Mouse (Mus musculus): ENCODE measurements around the gene Trim40.

Gene Trim40

DNA sequence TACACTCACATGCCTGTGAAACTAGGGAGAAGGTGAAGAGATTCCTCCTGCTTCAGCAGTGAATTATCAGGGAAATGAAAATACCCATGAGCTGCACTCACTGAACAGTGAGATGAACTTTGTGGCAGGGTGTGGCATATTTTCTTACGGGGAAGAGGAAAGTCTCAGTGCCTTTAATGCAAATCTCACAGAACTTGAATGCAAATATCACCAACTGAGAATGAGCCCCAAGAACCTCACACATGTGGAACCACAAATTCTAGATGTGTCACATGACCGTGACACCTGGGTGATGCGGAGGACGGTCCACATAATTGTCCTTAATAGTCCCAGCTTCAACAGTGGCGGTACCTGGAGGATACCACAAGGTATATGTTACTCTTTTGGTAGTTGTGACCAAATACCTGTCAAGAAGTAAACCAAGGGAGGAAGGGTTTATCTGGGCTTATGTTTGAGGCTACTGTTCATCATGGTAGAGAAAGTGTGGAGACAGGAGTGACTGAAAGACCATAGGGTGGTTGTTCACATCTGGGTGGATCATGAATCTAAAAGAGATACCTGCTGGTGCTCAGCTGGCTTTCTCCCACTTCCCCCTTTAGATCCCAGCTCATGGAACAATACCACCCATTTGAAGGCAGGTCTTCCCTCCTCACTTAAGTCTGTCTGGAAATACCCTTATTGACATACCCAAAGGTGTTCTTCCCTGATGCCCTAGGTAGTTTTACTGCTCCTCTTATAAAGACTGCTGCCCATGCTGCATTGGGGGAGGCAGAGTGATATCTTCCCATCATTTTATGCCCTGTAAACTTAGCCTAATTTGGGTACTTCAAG lies at the start of gene Trim40:
TSS of gene Trim40 (minus strand) at position 51 of the 831 bp plus-strand sequence.
- DNase-seq (ENCODE audit: low spot score): no peak

DNA sequence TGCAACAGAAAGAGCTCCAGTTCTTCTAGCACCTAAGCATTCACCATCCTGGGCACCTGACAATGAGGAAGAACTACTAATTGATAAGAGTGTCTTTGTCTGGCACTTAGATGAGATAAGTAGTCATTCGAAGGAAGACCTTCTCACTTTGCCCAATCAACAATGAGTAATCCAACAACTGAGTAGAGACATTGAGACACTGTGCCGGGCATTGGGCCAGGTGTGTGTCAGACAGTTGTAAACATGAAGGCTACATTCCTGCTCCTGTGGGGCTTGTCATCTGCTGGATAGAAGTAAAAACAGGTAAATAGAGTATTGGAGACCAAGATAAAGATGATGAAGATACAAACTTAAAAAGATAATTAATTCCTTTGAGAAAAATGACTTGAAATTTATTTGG lies 48.1 kb upstream of the Trim40 start:
- DNase-seq (ENCODE audit: low spot score): no peak

DNA sequence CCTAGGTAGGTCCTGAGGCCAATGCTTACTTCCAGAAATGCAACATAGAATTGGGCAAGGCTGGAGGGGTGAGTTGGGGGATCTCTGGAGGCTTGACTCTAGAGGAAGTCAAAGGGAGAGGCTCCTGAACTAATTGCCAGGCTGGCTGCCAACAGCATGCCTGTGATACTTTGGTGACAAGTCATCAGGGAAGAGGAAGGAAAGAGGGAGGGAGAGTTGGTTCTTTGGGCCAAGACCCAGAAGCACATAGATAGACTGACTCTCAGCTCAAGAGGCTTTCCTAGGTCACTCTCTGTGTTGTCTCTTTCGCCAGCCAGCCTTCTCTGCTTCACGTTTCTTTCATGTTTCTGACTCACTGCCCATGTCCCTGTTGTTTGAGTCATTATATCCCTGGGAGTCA lies 41.9 kb upstream of the Trim40 start:
- no peak for DNase-seq (ENCODE audit: low spot score)

DNA sequence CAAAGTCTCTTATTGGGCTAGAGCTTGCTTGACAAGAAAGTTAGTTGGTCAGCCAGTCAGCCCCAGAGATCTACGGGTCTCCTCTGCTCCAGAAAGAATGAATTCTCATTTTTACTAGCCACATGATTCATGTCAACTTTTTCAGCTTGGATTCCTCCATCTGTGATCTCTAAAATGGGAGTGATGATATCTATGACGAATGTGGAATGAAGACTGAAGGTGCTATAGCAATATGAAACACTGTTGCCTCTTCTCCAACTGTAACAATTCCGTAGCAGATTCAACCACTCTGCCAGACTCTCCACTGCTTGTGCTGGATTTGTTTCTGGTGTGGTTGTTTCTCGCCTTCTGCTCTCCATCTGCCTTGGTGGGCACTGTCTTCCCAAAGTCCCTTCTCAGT lies 41.2 kb upstream of the Trim40 start:
- no peak for DNase-seq (ENCODE audit: low spot score)

DNA sequence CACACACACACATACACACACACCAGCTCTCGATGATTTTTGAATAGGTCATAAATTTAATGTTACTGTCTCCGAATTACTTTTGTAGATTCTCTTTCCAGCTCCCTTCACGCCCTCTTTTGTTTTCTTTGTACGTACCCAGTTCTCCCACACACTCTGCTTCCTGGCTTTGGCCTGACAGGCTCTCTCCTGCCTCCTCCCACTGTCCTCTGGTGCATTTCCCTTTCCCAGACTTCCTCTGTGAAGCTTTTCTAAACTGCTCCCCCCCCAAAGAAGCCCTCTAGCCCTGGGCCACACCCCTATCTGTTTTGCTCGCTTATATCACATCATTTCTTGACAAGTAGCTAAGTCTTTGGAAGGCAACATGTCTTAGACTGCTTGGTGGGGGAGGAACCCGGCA lies 40.3 kb upstream of the Trim40 start:
- no peak for DNase-seq (ENCODE audit: low spot score)

DNA sequence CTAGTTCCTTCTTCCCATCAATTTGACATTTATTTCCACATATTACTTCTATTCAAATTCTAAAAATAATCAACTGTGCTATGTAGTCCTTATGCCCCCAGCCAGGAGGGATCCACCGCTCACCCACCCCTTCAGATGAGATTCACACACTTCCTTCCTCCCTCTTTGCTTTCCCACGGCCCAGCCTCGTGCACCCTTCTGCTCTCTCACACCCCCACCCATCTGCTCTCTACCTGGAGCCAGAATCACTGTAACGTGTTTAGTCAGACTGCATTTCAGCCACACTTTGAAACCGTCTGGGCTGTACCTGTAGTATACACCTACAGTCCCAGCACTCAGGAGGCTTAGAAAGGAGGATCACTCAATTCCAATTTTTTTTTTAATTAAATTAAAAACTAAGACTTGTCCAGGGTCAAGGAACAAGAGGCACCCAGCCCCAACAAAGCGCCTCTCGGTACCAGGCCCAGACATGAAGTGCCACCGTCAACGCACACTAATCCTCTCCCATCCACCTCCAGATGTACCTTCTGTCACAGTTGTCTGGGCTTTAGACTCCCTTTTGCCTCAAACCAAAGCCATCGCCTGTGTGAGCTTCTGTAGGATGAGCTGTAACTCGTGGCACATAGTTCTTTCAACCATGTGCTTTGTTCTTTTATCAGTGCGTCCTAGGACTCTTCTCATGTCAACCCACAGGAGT lies 39.5 kb upstream of the Trim40 start:
- no peak for DNase-seq (ENCODE audit: low spot score)

DNA sequence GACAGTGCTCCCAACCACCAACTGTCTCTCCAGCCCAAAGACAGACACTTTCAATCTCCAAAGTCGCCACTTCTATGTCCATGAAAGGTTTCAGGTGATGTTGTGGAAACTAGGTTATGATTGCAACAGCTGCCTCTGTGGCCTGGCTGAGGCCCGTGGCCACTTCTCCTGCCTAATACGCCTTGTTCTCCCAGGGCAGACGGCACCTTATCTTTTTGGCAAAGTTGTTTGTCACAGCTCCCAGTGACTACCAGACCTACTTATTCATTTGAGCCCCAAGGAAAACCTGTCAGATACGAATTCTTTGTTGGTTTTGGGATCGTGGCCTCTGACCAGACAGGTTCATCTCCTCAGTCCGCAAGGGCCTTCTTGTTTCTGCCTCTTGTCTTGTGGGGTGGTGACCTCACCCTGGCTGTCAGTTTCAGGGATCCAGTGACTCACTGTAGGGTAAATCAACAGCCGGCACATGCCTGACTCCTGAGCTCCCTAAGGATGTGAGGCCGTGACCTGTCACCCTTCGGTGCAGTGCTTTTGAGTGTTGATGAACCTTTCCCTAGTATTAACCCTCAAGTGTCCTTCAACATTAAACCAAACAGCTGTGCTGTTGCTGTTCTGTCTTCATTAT lies 37.7 kb upstream of the Trim40 start:
- no peak for DNase-seq (ENCODE audit: low spot score)

DNA sequence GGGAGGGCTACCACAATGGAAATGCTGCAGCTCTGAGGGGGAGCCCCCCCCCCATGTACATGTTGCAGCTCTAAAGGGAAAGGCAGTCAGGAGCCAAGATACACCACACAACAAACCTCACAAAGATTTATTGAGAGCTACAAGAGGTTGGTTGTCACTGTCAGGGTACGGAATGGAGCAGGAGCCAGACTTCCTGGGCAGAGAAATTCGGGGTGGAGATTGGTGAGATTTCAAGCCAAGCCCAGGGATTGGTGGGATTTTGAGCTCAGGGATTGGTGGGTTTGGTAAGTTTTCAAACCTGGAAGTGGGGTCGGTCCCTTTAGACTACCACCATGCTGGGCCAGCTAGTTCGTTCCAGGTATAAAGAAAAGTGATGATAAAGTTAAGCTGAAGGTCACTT lies 33.6 kb upstream of the Trim40 start:
- no peak for DNase-seq (ENCODE audit: low spot score)

DNA sequence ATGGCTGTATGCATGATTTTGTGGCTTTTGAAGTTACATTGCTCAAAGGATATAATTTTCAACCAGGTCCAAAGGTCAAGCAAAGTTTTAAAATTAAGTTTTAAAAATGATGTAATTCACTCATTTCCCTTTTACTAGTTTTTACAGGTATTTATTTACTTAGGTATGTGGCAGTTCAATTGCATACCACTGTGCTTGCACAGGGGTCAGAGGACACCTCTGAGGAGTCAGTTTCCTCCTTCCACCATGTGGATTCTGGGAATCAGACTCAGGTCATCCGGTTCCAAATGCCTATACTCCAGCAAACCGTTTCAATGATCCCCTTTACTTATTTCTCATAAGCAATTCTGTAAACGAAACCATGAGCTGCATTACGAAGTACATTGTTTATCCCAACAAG lies 32.8 kb upstream of the Trim40 start:
- no peak for DNase-seq (ENCODE audit: low spot score)

DNA sequence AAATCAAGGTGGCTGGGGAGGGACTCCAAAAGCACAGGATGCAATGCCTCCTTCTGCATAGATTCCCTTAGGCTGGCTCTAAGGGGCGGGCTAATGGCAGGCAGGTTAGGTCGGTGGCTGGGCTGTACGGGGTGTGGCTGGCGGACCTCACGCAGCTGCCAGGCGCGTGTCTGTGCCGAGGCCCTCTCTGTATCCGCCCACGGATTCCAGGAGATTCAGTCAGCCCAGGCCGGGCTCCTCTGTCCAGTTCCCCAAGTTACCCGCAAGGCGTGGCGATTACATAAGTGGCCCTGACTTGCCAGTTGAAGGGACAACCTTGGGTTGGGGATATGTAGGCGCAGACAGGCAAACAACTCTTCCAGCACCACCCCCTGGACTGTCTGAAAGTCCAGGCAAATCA lies 30.3 kb upstream of the Trim40 start:
- DNase-seq (ENCODE audit: low spot score): no peak

DNA sequence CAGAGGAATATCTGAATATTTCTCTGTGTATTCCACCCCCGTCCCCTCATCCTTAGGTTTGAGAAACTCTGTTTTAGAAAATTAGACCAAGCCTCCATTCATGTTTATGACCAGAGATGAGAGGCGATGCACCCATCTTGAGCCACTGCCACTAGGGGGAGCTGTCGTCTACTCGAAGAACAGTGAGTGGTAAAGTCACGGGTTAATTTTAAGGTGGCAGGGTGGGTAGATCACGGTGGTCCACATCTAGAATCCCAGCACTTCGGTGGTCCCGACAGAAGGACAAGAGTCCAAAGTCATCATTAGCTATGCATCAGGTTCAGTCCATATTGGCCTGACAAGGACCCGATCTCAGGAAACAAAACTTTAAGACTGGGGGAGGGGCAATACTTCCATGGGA lies 25.2 kb upstream of the Trim40 start:
- peak; percentile 68 for DNase-seq (ENCODE audit: low spot score)

DNA sequence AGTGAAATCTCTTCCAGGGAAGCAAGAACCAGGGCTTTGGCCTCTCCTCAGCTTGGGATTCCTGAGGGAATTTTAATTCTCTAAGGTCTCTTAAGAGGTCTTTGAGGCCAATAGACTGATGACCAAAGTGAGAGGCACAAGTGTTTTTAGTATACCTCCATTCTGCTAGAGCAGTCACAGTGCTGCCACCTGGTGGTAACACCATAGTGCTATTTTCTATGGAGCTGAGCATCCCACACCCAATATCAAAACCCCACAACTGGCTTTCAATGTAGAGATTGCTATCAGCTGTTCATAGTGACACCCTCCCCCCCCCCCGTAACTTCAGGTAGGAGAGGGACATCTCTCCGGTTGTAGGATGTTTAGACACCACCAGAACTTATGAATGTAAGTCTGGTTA lies 24.2 kb upstream of the Trim40 start:
- DNase-seq (ENCODE audit: low spot score): peak; percentile 85

DNA sequence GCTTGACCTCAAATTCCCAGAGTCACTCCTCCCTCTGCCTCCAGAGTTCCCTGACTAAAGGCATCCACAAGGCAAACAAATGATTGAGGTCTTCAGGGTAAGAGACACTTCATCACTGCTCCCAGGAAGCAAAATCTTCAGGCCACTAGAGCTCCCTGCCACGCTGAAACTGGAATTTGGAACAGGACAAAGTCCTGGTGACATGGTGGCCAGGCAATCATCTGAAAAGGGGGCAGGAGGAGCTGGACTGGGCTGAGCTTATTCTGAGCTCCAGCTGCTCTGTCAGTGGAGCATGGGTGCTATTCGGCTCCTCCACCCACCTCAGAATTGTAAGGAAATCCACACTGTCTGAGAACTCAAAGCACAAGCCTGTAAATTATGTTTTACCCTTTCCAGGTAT lies 22.1 kb upstream of the Trim40 start:
- DNase-seq (ENCODE audit: low spot score): no peak

DNA sequence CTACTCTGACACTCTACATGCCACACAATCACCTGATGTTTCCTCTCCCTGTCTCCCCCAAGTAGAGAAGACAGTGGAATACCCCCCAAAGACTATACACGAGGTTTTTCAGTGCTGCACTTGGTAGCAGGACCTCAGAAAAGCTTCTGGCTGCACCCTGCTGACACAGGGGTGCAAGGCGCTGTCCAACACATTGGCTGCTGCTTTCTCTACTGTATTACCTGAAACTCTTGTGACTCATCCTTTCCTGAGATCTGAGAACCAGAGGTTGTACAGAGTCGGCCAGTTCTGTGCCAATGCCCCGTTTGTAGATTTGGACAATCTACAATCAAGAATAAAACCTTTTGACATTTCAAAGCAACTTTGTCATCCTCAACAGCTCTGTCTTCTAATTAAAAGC lies 19.9 kb upstream of the Trim40 start:
- no peak for DNase-seq (ENCODE audit: low spot score)

DNA sequence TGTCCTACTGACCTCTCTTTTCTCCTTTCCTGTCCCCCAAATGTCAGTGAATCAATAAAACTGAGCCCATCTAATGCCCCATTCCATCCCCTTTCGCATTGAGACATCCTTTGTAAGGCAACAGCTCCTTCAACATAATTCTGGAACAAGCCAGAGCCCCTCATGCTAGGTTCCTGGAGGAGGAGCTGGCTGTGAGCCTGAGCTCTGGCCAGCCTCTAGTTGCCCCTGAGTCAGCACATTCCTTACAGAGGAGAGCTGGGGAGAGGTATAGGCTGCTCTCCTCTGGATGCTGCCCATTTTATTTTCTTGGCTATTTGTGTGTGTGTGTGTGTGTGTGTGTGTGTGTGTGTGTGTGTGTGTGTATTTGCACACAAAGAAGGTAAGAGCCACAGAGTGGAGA lies 18.3 kb upstream of the Trim40 start:
- DNase-seq (ENCODE audit: low spot score): no peak

DNA sequence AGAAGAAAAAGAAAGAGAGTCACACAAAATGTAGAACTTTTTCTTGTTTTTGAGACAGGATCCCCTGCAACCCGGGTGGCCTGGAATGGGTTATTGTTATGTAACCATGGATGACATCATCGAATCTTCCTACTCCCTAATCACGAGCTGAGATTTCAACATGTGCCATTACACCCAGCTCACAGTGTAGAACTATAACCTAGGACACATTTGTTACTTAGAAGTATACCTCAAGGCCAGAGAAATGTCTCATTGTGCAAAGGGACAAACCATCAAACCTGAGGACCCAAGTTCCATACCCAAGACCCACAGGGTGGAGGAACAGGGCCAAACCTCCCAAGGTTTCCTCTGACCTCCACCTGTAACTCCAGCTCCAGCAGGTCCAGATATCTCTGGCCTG lies 13.7 kb upstream of the Trim40 start:
- no peak for DNase-seq (ENCODE audit: low spot score)

DNA sequence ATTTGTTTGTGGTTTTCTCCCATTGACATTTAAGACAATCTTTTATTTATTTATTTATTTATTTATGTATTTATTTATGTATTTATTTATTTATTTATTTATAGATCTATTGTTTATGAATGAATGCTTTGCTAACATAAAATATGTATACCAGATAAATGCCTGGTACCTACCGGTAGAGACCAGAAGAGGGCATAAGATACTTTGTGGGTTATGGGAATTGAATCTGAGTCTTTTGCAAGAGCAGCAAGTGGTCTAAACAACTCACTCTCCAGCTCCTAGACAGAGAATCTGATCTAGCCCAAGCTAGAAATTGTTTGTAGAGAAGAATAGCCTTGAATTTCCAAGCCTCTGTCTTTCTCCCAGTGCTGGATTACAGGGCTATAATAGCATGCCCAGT lies 10.8 kb upstream of the Trim40 start:
- no peak for DNase-seq (ENCODE audit: low spot score)

DNA sequence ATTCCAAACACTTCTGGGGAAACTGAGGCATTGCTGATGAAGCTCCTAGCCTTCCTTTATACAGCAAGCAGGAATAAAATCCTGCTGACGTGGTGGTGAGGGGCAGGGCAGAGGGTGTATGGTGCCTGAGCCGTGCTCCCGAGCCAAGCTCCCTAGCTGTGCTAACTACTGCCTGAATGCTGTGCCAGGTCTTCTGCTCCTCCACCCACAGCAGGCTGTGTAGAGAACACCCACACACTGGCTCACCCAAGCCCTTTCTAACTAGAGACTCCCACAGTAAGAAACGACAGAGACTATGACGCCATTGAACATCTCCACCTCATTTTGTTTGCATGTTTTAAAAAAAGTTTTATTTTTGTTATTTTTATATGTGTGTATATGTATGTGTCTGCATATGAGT lies 10.1 kb upstream of the Trim40 start:
- peak; percentile 51 for DNase-seq (ENCODE audit: low spot score)

DNA sequence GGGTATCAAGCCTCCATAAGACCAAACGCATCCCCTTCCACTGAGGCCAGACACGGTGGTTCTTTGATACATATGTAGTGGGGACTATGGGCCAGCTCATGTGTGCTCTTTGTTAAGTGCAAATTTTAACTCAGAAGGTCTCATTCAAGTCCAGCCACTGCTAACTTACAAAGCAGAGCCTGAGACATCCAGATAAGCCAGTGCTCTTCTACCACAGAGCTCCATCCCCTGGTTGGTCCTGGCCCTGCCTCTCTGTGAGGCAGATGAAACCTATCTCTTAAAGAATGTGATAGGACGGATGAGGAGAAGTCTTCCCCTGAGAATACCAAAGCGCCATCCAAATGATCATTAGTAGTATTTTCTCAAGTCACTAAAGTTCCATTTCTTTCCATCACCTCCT lies 9.5 kb upstream of the Trim40 start:
- no peak for DNase-seq (ENCODE audit: low spot score)

DNA sequence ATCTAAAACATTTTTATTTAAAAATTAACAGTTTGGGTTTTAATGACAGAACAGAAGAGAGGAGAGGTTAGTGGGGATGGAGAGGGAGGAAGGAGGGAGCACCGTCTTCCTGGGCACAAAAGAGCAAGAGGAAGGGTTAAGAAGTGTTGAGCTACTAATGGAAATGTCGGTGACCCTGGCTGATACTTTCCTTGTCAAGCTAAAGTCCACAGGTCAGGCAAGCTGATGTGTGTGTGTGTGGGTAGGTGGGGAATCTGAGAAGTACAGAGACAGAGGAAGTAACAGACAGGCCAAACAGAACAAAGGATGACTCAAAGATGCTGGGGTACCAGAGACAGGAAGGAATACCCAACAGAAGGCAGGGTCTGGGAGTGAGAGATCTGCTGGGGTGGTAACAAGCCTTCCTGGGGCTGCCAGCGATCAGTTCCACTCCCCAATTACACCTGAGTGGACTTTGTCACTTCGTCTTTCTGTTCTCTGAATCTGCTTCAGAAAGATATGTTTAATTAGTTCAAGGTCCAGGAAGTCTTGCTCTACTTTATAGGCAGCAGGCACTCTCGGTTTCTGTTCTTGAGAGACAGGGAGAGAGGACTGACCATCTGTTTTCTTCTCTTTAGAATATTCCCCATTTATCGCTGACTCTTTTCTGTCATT lies 7.8 kb upstream of the Trim40 start, which contains the start of gene Trim31:
TSS of gene Trim31 (plus strand) at position 567 of the 654 bp plus-strand sequence.
- DNase-seq (ENCODE audit: low spot score): no peak

DNA sequence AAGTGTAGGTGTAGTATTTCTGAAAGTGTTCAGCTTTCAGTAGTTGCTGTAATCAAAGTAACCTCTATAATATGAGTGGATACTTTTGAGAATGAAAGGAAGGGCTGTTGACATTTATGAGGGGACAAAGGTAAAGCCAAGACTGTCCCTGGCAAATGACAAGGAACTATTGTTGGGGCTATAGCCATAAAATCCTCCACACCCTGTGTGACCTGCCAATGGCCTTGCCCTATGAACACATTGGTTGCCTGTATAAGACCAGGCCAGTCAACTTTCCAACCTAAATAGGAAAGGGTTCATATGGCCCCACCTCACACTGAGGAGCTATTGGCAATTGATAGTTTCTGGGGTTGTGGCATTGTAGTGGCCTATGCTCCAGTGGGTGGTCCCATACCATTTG lies 7.1 kb upstream of the Trim40 start:
- DNase-seq (ENCODE audit: low spot score): no peak

DNA sequence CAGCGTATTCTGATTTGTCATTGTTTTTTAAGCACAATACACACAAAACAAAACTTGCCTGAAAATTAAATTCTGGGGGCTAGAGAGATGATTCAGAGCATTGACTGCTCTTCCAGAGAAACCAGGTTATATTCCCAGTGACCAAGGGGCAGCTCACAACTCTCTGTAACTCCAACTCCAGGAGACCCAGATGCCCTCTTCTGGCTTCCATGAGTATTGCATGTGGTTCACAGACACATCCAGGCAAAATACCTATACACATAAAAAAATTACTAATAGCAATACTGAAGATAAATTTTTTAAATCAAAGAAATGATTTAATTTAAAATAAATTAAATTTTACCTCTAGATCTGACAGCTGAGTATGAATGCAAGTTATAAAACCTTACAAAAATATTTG lies 6.7 kb upstream of the Trim40 start:
- DNase-seq (ENCODE audit: low spot score): peak; percentile 44

DNA sequence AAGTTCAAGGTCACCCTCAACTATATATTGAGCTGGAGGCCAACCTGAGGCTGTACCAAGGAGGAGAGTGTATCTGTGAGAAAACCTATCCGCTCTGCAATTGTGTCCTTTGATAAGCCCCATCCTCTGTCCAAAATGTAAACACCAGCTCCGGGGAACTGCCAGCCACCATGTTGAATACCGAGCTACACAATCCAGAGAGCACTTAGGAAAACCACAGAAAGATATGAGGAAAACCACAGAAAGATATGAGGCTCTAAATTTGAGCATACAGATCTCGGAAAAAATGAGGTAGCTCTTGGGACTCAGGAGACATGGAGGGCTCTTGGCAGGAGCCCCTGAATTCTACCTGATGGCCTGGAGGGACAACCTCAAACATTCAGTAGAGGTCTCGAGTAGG lies 3.5 kb upstream of the Trim40 start:
- no peak for DNase-seq (ENCODE audit: low spot score)

Measured in layer of hippocampus, adult 11-12 months (tissue).